Mouse (Mus musculus): ENCODE data around the gene Entpd1.

Entpd1 gene

GRCm38 (mm10) chr19:40726148-40726547, 114.0 kb downstream of the Entpd1 start:
- DNase-seq (ENCODE audit: low spot score), result no peak

GRCm38 (mm10) chr19:40726614-40727013, 114.4 kb downstream of the Entpd1 start:
- no peak for DNase-seq (ENCODE audit: low spot score)

- DNase-seq (ENCODE audit: low spot score), result no peak
These were observed 116.0 kb downstream of the Entpd1 start for GRCm38 (mm10) chr19:40728213-40728612.

GRCm38 (mm10) chr19:40728732-40729420, 116.7 kb downstream of the Entpd1 start:
- DNase-seq (ENCODE audit: low spot score), result no peak

GRCm38 (mm10) chr19:40733409-40733808, 121.2 kb downstream of the Entpd1 start:
- no peak for DNase-seq (ENCODE audit: low spot score)

- no peak for DNase-seq (ENCODE audit: low spot score)
These were observed 121.7 kb downstream of the Entpd1 start for GRCm38 (mm10) chr19:40733849-40734248.

- DNase-seq (ENCODE audit: low spot score), result no peak
These were observed 124.7 kb downstream of the Entpd1 start for GRCm38 (mm10) chr19:40736680-40737512.

GRCm38 (mm10) chr19:40737613-40738012, 125.4 kb downstream of the Entpd1 start:
- no peak for DNase-seq (ENCODE audit: low spot score)

- no peak for DNase-seq (ENCODE audit: low spot score)
These were observed 126.6 kb downstream of the Entpd1 start for GRCm38 (mm10) chr19:40738683-40739324.

- no peak for DNase-seq (ENCODE audit: low spot score)
These were observed 134.4 kb downstream of the Entpd1 start for GRCm38 (mm10) chr19:40746603-40747002.

- no peak for DNase-seq (ENCODE audit: low spot score)
These were observed 136.4 kb downstream of the Entpd1 start, which contains the start of gene Cc2d2b for GRCm38 (mm10) chr19:40748559-40748958. Cc2d2b (plus strand) TSS chr19:40748753.

GRCm38 (mm10) chr19:40754311-40754710, 142.1 kb downstream of the Entpd1 start:
- no peak for DNase-seq (ENCODE audit: low spot score)

GRCm38 (mm10) chr19:40760071-40760470, 147.9 kb downstream of the Entpd1 start:
- no peak for DNase-seq (ENCODE audit: low spot score)

- no peak for DNase-seq (ENCODE audit: low spot score)
These were observed 150.0 kb downstream of the Entpd1 start for GRCm38 (mm10) chr19:40762023-40762759.

GRCm38 (mm10) chr19:40767189-40767588, 155.0 kb downstream of the Entpd1 start:
- no peak for DNase-seq (ENCODE audit: low spot score)

- DNase-seq (ENCODE audit: low spot score), result no peak
These were observed 157.2 kb downstream of the Entpd1 start for GRCm38 (mm10) chr19:40769341-40769770.

GRCm38 (mm10) chr19:40788004-40788714, 176.0 kb downstream of the Entpd1 start:
- DNase-seq (ENCODE audit: low spot score), result no peak

- DNase-seq (ENCODE audit: low spot score), result no peak
These were observed 176.5 kb downstream of the Entpd1 start for GRCm38 (mm10) chr19:40788715-40789084.
